8 mouse cellular contexts compared by ENCODE assay signal in genomic region chr2:13010460-13011341, GRCm38 (mm10). TPM values are rescaled to one million over a fixed set of nuclear protein-coding genes. Genes with fewer than 3 reads are reported as not detected.
A peak's percentile ranks its signal among the peaks of the same experiment; 100 is the strongest.
DNase-seq lines count a peak whose midpoint lies in the region; ATAC-seq and TF ChIP-seq lines count a peak whose summit lies in the region.

No protein-coding gene starts in this region.

- no peak overlapping the region for H3K9ac ChIP-seq in embryonic facial prominence, embryonic 15.5 days
- H3K9ac ChIP-seq in heart, embryonic 14.5 days (ENCODE audit: low read length): peak overlapping the region; percentile 73
- peak overlapping the region; percentile 35; the same call in 1 of the 2 replicates for H3K9ac ChIP-seq in kidney, postnatal 0 days (ENCODE audit: low read depth, low read length)
- no peak overlapping the region; the same call in 1 of the 2 replicates for H3K9ac ChIP-seq in liver, embryonic 13.5 days
- peak overlapping the region; percentile 52 for H3K9ac ChIP-seq in neural tube, embryonic 14.5 days (replicated peaks; ENCODE audit: low read depth, low read length)

- no peaks in the 10 kb centered on the region for H3K9me3 ChIP-seq in embryonic facial prominence, embryonic 15.5 days (replicated peaks)
- no peaks in the 10 kb centered on the region for H3K9me3 ChIP-seq in heart, embryonic 14.5 days (ENCODE audit: control insufficient read depth, low read length)
- no peaks in the 10 kb centered on the region for H3K9me3 ChIP-seq in kidney, postnatal 0 days (replicated peaks; ENCODE audit: low read length)
- no peaks in the 10 kb centered on the region for H3K9me3 ChIP-seq in liver, embryonic 13.5 days (replicated peaks)
- H3K9me3 ChIP-seq in neural tube, embryonic 14.5 days (ENCODE audit: control insufficient read depth, low read length): no peaks in the 10 kb centered on the region

- H3K36me3 ChIP-seq in embryonic facial prominence, embryonic 15.5 days: no peaks in the 10 kb centered on the region
- no peaks in the 10 kb centered on the region for H3K36me3 ChIP-seq in heart, embryonic 14.5 days (ENCODE audit: control insufficient read depth, insufficient read depth, low read length)
- no peaks in the 10 kb centered on the region for H3K36me3 ChIP-seq in kidney, postnatal 0 days (ENCODE audit: insufficient read depth, low read length)
- no peaks in the 10 kb centered on the region for H3K36me3 ChIP-seq in liver, embryonic 13.5 days
- no peaks in the 10 kb centered on the region for H3K36me3 ChIP-seq in neural tube, embryonic 14.5 days (ENCODE audit: control insufficient read depth, insufficient read depth, low read length)

- peak; percentile 69 for ATAC-seq in embryonic facial prominence, embryonic 15.5 days (ENCODE audit: insufficient number of reproducible peaks, low FRiP score, low TSS enrichment, low read depth)
- ATAC-seq in heart, embryonic 14.5 days (ENCODE audit: insufficient number of reproducible peaks, insufficient read depth, low FRiP score, low read depth): peak; percentile 48
- peak; percentile 75 for ATAC-seq in kidney, postnatal 0 days (replicated peaks; ENCODE audit: low FRiP score, low read depth)
- 0 out of 2 replicates have a peak, but pooled peaks have one; percentile 31 for ATAC-seq in liver, embryonic 13.5 days (ENCODE audit: low read depth)
- ATAC-seq in neural tube, embryonic 14.5 days (ENCODE audit: low read depth): peak; percentile 78

- H3K4me3 ChIP-seq in embryonic facial prominence, embryonic 15.5 days (replicated peaks): peak overlapping the region; percentile 54
- H3K4me3 ChIP-seq in heart, embryonic 14.5 days (ENCODE audit: control insufficient read depth in 1 of 2, insufficient read depth in 1 of 2, low read depth in 1 of 2, low read length in 2 of 2): peak overlapping the region; percentile 52 to 64
- H3K4me3 ChIP-seq in kidney, postnatal 0 days (replicated peaks; ENCODE audit: low read depth, low read length): peak overlapping the region; percentile 57
- peak overlapping the region; percentile 51 for H3K4me3 ChIP-seq in liver, embryonic 13.5 days (replicated peaks)
- H3K4me3 ChIP-seq in neural tube, embryonic 14.5 days (ENCODE audit: low read depth, low read length): peak overlapping the region; percentile 45

- H3K4me1 ChIP-seq in embryonic facial prominence, embryonic 15.5 days: peaks cover 25% of the 10 kb centered on the region
- peaks cover 11 to 16% of the 10 kb centered on the region in 2 experiments for H3K4me1 ChIP-seq in heart, embryonic 14.5 days (ENCODE audit: control insufficient read depth in 2 of 2, insufficient read depth in 2 of 2, low read length in 2 of 2)
- peaks cover 14% of the 10 kb centered on the region; the same call in 1 of the 2 replicates for H3K4me1 ChIP-seq in kidney, postnatal 0 days (replicated peaks; ENCODE audit: insufficient read depth, low read length)
- peaks cover 14% of the 10 kb centered on the region for H3K4me1 ChIP-seq in liver, embryonic 13.5 days (replicated peaks)
- 0 out of 2 replicates have a peak, but pooled peaks cover 3% of the 10 kb centered on the region for H3K4me1 ChIP-seq in neural tube, embryonic 14.5 days (ENCODE audit: control insufficient read depth, insufficient read depth, low read length)

- peak overlapping the region; percentile 99 for H3K4me2 ChIP-seq in embryonic facial prominence, embryonic 15.5 days (replicated peaks)
- H3K4me2 ChIP-seq in heart, embryonic 14.5 days (ENCODE audit: low read length): peak overlapping the region; percentile 100
- H3K4me2 ChIP-seq in kidney, postnatal 0 days (ENCODE audit: low read length): peak overlapping the region; percentile 99
- H3K4me2 ChIP-seq in liver, embryonic 13.5 days: peak overlapping the region; percentile 74
- peak overlapping the region; percentile 98 for H3K4me2 ChIP-seq in neural tube, embryonic 14.5 days (ENCODE audit: low read depth, low read length)

- under 1% methylated on average over 68 of the region's 75 CpGs for WGBS in embryonic facial prominence, embryonic 15.5 days
- WGBS in heart, embryonic 14.5 days: under 1% methylated on average over 75 of the region's 75 CpGs
- under 1% methylated on average over 70 of the region's 75 CpGs for WGBS in kidney, postnatal 0 days
- WGBS in liver, embryonic 13.5 days (ENCODE audit: insufficient replicate concordance): 2% methylated on average over 73 of the region's 75 CpGs
- WGBS in neural tube, embryonic 14.5 days: under 1% methylated on average over 57 of the region's 75 CpGs

- DNase-seq in ovary, postnatal 36 days (ENCODE audit: low spot score): peak; percentile 29
- no peak for DNase-seq in ovary, postnatal 14 days (ENCODE audit: low spot score)
- DNase-seq in kidney, postnatal 0 days (ENCODE audit: low spot score): peak; percentile 34
- DNase-seq in liver, embryonic 13.5 days: no peak
- peak; percentile 21 to 62 for DNase-seq in urinary bladder, postnatal 4 days (ENCODE audit: low spot score in 2 of 2)

- H3K27ac ChIP-seq in embryonic facial prominence, embryonic 15.5 days (replicated peaks): no peak overlapping the region
- no peak overlapping the region for H3K27ac ChIP-seq in heart, embryonic 14.5 days (replicated peaks in 1 of 2; ENCODE audit: control insufficient read depth in 1 of 2, insufficient read depth in 1 of 2, low read depth in 2 of 2, low read length in 2 of 2)
- no peak overlapping the region for H3K27ac ChIP-seq in kidney, postnatal 0 days
- no peak overlapping the region for H3K27ac ChIP-seq in liver, embryonic 13.5 days
- H3K27ac ChIP-seq in neural tube, embryonic 14.5 days (ENCODE audit: low read depth, low read length): peak overlapping the region; percentile 48; the same call in 1 of the 2 replicates

- peaks cover 47% of the 10 kb centered on the region for H3K27me3 ChIP-seq in embryonic facial prominence, embryonic 15.5 days
- H3K27me3 ChIP-seq in heart, embryonic 14.5 days (ENCODE audit: control insufficient read depth, insufficient read depth, low read length): peaks cover 18% of the 10 kb centered on the region
- H3K27me3 ChIP-seq in kidney, postnatal 0 days (ENCODE audit: insufficient read depth, low read length): peaks cover 25% of the 10 kb centered on the region
- H3K27me3 ChIP-seq in liver, embryonic 13.5 days: peaks cover 59% of the 10 kb centered on the region
- peaks cover 31% of the 10 kb centered on the region; the same call in 1 of the 2 replicates for H3K27me3 ChIP-seq in neural tube, embryonic 14.5 days (ENCODE audit: control insufficient read depth, insufficient read depth, low read length)

- peak; percentile 45 for TF ChIP-seq CTCF in kidney, postnatal 0 days (IDR thresholded peaks at IDR 0.05; ENCODE audit: low read depth)

RNA-seq across cellular contexts. Expression of gene C1ql3, which starts 0.9 kb away (rescaled TPM):
- polyA plus RNA-seq in embryonic facial prominence, embryonic 15.5 days (2015; fragmentation: Nextera tagmentation; extraction: Ambion mirVana): 2.1 TPM in 2 replicates
- 1.5 and 1.8 TPM in 2 replicates for polyA plus RNA-seq in heart, embryonic 14.5 days (2014; fragmentation: Nextera tagmentation; extraction: Ambion mirVana)
- 1.7 TPM in 2 replicates for polyA plus RNA-seq in kidney, postnatal 0 days (2015; fragmentation: Nextera tagmentation; extraction: Ambion mirVana)
- polyA plus RNA-seq in liver, embryonic 13.5 days (2015; fragmentation: Nextera tagmentation; extraction: Ambion mirVana): 0.12 TPM in 2 replicates
- 3.8 and 6.4 TPM in 2 replicates for polyA plus RNA-seq in neural tube, embryonic 14.5 days (2014; fragmentation: Nextera tagmentation; extraction: Ambion mirVana)

Comparison
In these comparisons a context has a peak if more than half of its experiments do, and no peak if none do; other contexts are left out.
1. DNase-seq: peak in ovary, postnatal 36 days (single experiment), kidney, postnatal 0 days (single experiment) and urinary bladder, postnatal 4 days (2 of 2); none in ovary, postnatal 14 days (single experiment) and liver, embryonic 13.5 days (single experiment).
2. H3K9ac ChIP-seq: peak in heart, embryonic 14.5 days (single experiment), kidney, postnatal 0 days (single experiment) and neural tube, embryonic 14.5 days (single experiment); none in embryonic facial prominence, embryonic 15.5 days (single experiment) and liver, embryonic 13.5 days (single experiment).
3. Peak in every context shown above with its lines, with median percentiles within 50 percentile points of each other: ATAC-seq, H3K4me2 ChIP-seq and H3K4me3 ChIP-seq.